Mouse (Mus musculus): ENCODE results near the gene Adm2.

Gene Adm2

GRCm38 (mm10) chr15:89363051-89363450 lies 40.5 kb downstream of the Adm2 start:
- DNase-seq = no peak

DNA sequence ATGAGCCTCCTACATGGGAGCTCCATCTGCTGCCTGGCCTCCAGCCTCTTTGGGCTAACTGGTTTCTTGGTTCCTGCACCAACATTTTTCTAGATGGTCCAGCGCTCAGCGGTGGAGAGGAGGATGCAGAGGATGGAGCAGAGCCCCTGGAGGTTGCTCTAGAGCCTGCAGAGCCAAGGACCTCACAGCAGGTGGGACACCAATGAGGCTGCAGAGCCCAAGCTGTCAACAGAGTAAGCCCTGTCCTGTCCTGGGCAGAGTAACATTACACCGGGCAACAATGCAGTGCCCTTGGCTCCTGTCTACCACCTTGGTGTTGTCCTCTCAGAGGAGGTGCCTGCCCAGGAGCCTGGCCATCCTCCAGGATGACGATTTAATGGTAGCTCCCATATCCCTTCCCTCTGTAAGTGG lies 42.6 kb downstream of the Adm2 start:
- no peak for DNase-seq

- DNase-seq = no peak
Observed at GRCm38 (mm10) chr15:89372068-89372467, 49.5 kb downstream of the Adm2 start.

GRCm38 (mm10) chr15:89372536-89372935 lies 50.0 kb downstream of the Adm2 start:
- no peak for DNase-seq

DNA sequence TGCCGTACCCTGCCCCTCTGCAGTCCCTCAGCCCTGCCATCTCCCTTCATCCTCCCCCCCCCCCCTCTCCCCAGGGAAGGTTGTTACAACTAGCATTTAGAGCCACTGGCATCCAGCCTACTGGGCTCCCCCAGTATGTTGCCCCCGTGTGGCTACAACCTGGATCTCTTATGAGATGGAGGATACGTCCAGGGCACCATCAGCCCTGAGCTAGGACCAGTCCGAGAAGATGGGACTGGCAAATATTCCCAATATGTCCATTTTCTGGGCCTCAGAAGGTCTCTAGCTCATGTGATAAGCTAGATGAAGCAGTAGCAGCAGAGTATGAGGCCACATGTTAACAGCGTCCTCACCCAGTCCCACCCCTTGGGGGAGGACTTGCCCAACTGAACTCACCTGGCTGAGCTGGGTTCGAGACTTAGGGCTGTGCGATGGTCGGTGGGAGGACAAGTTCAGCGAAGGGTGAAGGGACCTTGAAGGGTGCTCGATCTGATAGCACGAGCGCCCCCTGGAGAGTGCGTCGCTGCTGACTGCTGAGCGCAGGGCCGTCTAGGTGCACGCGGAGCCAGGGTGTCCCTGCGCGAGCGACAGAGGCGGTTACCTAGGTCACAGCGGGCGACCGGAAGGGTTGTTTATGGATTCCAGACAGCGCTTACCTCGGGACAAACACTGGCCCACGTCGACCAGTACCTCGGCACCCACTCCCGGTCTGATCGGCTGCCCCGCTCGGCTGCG lies 50.7 kb downstream of the Adm2 start:
- DNase-seq = peak; percentile 89

DNA sequence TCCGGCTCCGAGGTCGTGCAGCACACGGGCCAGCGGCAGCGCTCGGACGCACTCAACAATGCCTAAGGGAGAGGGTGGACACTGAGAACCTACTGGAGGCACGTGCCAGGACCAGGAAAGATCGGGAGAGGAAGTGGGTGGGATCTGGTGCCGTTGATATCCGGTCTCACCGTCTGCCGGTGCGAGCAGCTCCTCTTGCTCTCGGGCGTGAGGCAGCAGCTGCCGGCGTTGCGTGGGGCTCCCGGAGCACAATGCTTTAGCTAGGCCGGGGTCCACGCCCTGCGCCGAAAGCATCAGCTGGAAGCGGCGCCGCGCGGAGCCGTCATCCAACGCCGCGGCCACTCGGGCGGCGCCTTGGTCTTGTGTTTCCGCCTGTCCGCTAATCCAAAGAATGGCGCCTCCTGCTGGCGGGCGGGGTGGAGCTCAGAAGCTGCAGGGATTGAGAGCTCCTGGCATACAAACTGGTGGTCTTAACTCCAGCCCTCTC lies 51.3 kb downstream of the Adm2 start, which contains the start of gene Sco2:
Gene Sco2 (minus strand): TSS at position 85 of the 487 bp plus-strand sequence.
- peak; percentile 91 for DNase-seq
